Mouse (Mus musculus): ENCODE measurements at regions not wholly inside any gene's neighbourhood (a gene's known extent, or its start where the extent isn't known, plus 50 kb on each side); places are given as distances from the start of the nearest gene placed in this dataset.

DNA sequence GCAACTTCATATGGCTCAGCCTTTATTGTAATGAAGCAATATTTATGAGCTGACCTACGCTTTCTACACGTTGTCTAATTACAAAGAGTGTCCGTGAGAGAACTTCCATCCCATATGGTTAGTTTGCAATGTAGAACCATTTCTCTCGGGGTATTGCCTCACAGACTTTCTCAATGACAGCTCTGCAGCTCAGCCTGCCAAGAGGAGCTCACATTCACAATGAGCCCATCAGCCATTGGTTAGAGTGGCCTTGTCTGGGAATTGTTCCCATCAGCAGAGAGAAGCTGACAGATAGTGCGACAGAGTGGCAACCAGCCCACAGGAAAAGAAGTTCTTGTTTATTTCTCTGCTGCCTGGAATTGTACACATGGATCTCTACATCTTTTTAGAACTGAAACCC is 409.7 kb downstream of the Zfp704 start:
- peak; percentile 54; the same call in 1 of the 2 replicates for TF ChIP-seq EP300 (IDR thresholded peaks at IDR 0.05)
- TF ChIP-seq CTCF (IDR thresholded peaks at IDR 0.05): no peak
- peak; percentile 92 for DNase-seq (ENCODE audit: low spot score)
- WGBS: 56% methylated on average over 5 of the region's 5 CpGs
- Histone ChIP-seq H3K4me3 (ENCODE audit: low read depth, low read length) (no peak overlapping the region), H3K9me3 (ENCODE audit: low read length) (no peaks in the 10 kb centered on the region), H3K27me3 (replicated peaks; ENCODE audit: insufficient read depth, low read length) (no peaks in the 10 kb centered on the region), H3K4me1 (ENCODE audit: insufficient read depth, low read depth, low read length) (no peaks in the 10 kb centered on the region), H3K36me3 (ENCODE audit: insufficient read depth, low read length) (no peaks in the 10 kb centered on the region), H3K9ac (replicated peaks; ENCODE audit: low read depth) (no peak overlapping the region), H3K4me2 (replicated peaks; ENCODE audit: low read depth, low read length) (no peak overlapping the region), H3K27ac (ENCODE audit: low read length) (0 out of 2 replicates have a peak overlapping the region, but pooled peaks have one; percentile 20)
- ATAC-seq: peak; percentile 95

DNA sequence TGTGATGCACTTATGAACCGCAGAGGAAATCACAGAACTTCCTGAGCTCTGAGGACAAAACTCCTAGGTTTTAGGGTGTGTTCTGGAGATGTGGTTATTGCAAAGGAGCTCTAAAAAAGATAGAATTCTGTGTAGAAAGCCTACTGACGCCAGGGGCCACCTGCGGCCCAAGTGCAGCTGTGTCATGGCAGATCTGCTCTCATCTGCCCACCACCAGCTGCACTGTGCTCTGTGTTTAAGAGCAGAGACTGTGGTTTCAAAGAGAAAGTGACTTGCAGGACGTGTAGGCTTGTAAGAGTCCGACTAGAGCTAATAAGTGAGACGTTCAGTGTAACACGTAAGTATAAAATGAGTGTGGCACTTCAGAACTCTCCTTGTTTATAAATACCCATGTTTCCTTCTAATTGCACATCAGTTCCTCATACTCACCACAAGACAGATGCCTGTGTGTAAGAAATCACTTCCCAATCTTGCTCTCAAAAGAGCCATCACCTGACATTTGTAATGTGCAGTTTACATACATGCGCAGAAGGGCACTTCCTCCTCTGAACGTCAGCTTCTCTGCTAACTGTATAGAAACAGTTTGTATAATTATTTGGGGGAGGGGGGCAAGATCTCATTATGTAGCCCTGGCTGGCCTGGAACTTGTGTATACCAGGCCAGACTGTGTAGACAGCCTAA is 411.1 kb downstream of the Zfp704 start:
- TF ChIP-seq EP300 (IDR thresholded peaks at IDR 0.05): no peak
- TF ChIP-seq CTCF (IDR thresholded peaks at IDR 0.05): no peak
- ATAC-seq: no peak

DNA sequence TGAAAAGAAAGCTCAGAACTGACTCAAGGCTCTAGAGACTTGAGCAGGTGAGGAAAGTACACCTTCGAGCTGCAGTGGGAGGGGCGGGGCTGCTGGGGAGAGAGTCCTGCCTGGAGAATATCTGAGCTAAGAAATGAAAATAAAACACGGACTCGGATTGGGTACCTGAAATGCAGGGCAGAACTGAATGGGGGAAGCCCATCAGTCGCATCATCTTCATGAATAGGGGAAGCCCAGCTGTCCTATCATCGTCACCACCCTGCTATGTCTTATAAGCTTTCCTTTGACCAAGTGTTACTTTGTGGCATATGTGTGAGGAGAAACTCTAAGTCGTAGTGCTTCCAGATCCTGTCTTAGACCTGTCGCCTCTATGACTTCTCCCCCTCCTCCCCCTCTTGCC is 414.1 kb downstream of the Zfp704 start:
- no peak for ATAC-seq
- Histone ChIP-seq H3K9me3 (ENCODE audit: low read length) (no peaks in the 10 kb centered on the region), H3K4me2 (replicated peaks; ENCODE audit: low read depth, low read length) (no peak overlapping the region), H3K4me3 (ENCODE audit: low read depth, low read length) (no peak overlapping the region), H3K9ac (replicated peaks; ENCODE audit: low read depth) (no peak overlapping the region), H3K36me3 (ENCODE audit: insufficient read depth, low read length) (no peaks in the 10 kb centered on the region), H3K27ac (ENCODE audit: low read length) (no peak overlapping the region), H3K4me1 (ENCODE audit: insufficient read depth, low read depth, low read length) (no peaks in the 10 kb centered on the region), H3K27me3 (replicated peaks; ENCODE audit: insufficient read depth, low read length) (no peaks in the 10 kb centered on the region)
- no peak for TF ChIP-seq CTCF (IDR thresholded peaks at IDR 0.05)
- TF ChIP-seq EP300 (IDR thresholded peaks at IDR 0.05): no peak
- DNase-seq (ENCODE audit: low spot score): no peak
- 60% methylated on average over 8 of the region's 8 CpGs for WGBS

More for the DNA sequence above, 411.1 kb downstream of the Zfp704 start:
- Histone ChIP-seq H3K27ac (ENCODE audit: low read length) (no peak overlapping the region), H3K27me3 (replicated peaks; ENCODE audit: insufficient read depth, low read length) (no peaks in the 10 kb centered on the region), H3K9me3 (ENCODE audit: low read length) (no peaks in the 10 kb centered on the region), H3K4me3 (ENCODE audit: low read depth, low read length) (no peak overlapping the region), H3K36me3 (ENCODE audit: insufficient read depth, low read length) (no peaks in the 10 kb centered on the region), H3K9ac (replicated peaks; ENCODE audit: low read depth) (no peak overlapping the region), H3K4me1 (ENCODE audit: insufficient read depth, low read depth, low read length) (no peaks in the 10 kb centered on the region), H3K4me2 (replicated peaks; ENCODE audit: low read depth, low read length) (no peak overlapping the region)
- WGBS: 69% methylated on average over 9 of the region's 9 CpGs
- no peak for DNase-seq (ENCODE audit: low spot score)

DNA sequence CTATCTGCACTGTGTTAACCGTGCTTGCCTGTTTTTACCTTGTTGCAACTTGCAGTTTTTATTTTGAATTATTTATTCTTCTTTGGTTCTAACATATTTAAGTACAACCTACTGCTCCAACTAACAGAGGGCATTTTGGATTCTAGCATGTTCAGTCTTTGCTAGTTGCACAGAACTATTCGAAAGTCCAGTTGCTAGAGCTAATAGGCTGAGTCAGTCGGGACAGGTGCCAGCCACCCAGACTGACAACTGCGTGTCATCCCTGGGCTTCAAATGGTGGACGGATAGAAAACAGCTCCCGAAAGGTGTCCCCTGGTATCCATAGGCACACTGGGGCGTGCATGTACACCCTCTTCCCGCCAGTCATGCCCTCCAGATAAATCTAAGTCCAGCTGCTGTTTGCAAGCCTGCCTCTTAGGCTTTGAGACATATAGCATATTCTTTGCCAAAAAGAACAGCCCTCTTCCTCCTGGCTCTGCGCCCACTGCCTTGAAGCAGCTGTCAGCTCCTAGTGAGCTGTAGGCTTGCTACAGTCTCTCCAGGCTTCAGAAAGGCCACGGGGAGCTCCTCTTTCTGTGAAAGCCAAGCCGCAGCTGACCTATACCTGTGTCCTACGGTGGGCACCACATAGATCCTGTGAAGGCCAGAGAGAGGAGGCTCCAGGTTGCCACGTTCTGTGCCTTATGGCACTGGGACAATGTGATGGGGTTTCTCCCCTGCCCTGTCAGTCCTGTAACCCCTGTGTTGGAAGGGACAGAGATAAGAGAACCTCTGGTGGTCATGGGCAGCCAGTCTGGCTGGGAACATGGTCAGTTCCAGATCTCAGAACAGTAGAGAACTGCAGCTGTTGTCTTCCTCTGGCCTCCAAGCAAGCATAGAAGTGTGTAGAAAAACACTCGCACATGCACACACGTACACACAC is 420.3 kb downstream of the Zfp704 start:
- 65% methylated on average over 15 of the region's 15 CpGs for WGBS
- peak; percentile 75 for ATAC-seq
- TF ChIP-seq EP300 (IDR thresholded peaks at IDR 0.05) (no peak), CTCF (IDR thresholded peaks at IDR 0.05) (no peak)
- H3K36me3 ChIP-seq (ENCODE audit: insufficient read depth, low read length): no peaks in the 10 kb centered on the region
- H3K9me3 ChIP-seq (ENCODE audit: low read length): no peaks in the 10 kb centered on the region
- no peaks in the 10 kb centered on the region for H3K27me3 ChIP-seq (replicated peaks; ENCODE audit: insufficient read depth, low read length)
- peaks cover 3% of the 10 kb centered on the region; the same call in 1 of the 2 replicates for H3K4me1 ChIP-seq (ENCODE audit: insufficient read depth, low read depth, low read length)
- H3K4me2 ChIP-seq (replicated peaks; ENCODE audit: low read depth, low read length): no peak overlapping the region
- no peak overlapping the region for H3K9ac ChIP-seq (replicated peaks; ENCODE audit: low read depth)
- peak; percentile 87 for DNase-seq (ENCODE audit: low spot score)
- no peak overlapping the region for H3K27ac ChIP-seq (ENCODE audit: low read length)
- H3K4me3 ChIP-seq (ENCODE audit: low read depth, low read length): no peak overlapping the region

DNA sequence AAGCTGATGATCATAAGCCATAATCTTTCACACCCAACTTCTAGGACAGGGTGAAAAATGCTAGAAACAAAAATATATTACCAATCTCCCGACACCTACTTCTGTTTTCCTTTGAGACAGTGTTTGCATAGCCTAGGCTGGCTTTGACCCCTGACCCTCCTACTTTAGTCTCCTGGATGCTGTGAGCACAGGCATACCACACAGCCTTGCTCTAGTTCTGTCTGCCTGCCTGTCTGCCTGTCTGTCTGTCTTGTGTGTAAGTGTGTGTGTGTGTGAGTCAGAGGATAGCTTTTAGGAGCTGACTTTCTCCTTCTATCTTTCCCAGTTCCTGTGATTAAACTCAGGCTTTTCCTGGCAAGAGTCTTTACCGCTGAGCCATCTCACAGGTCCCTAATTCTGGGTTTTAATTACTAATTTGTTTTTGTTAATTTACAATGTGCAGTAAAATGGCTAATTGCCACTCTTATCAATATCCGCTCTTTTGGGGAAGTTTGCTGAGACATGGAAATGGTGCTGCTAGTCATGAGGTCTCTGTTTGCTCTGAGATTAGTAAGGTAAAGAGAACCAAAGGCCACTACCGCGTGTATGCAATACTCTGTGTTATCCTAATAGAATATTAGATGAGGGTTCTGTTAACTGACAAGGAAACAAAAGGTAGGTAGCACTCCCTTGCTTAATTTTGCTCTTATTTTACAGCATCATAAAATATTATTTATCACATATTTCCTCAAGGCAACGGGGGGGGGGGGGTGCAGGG is 423.3 kb downstream of the Zfp704 start:
- no peak overlapping the region for H3K4me2 ChIP-seq (replicated peaks; ENCODE audit: low read depth, low read length)
- 74% methylated on average over 6 of the region's 6 CpGs for WGBS
- H3K9ac ChIP-seq (replicated peaks; ENCODE audit: low read depth): no peak overlapping the region
- no peak overlapping the region for H3K27ac ChIP-seq (ENCODE audit: low read length)
- peaks cover 3% of the 10 kb centered on the region; the same call in 1 of the 2 replicates for H3K4me1 ChIP-seq (ENCODE audit: insufficient read depth, low read depth, low read length)
- H3K4me3 ChIP-seq (ENCODE audit: low read depth, low read length): no peak overlapping the region
- H3K27me3 ChIP-seq (replicated peaks; ENCODE audit: insufficient read depth, low read length): no peaks in the 10 kb centered on the region
- no peak for TF ChIP-seq EP300 (IDR thresholded peaks at IDR 0.05)
- TF ChIP-seq CTCF (IDR thresholded peaks at IDR 0.05): no peak
- H3K9me3 ChIP-seq (ENCODE audit: low read length): no peaks in the 10 kb centered on the region
- DNase-seq (ENCODE audit: low spot score) (no peak), ATAC-seq (no peak)
- H3K36me3 ChIP-seq (ENCODE audit: insufficient read depth, low read length): no peaks in the 10 kb centered on the region

DNA sequence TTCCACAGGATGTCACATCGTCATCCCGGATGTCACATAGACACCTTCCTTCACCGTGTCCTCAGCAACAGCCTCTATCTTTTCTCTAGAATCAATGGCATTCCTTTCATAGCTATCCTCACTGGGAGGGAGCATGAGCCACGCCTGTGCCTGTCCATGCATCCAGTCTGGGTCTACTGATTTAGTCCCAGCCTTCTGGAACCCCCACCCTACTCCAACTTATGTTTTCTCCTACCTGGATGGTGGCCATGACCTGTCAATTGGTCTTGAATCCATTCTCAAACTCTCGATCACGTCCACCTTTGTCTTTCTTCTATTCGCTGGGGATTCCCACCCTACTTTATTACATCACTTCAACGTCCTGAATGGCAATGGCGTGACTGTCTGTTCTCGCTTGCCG is 428.3 kb downstream of the Zfp704 start:
- ATAC-seq (no peak), DNase-seq (ENCODE audit: low spot score) (no peak)
- Histone ChIP-seq H3K36me3 (ENCODE audit: insufficient read depth, low read length) (no peaks in the 10 kb centered on the region), H3K9ac (replicated peaks; ENCODE audit: low read depth) (no peak overlapping the region), H3K27me3 (replicated peaks; ENCODE audit: insufficient read depth, low read length) (no peaks in the 10 kb centered on the region), H3K4me2 (replicated peaks; ENCODE audit: low read depth, low read length) (no peak overlapping the region), H3K9me3 (ENCODE audit: low read length) (no peaks in the 10 kb centered on the region), H3K27ac (ENCODE audit: low read length) (no peak overlapping the region), H3K4me3 (ENCODE audit: low read depth, low read length) (no peak overlapping the region), H3K4me1 (ENCODE audit: insufficient read depth, low read depth, low read length) (no peaks in the 10 kb centered on the region)
- TF ChIP-seq CTCF (IDR thresholded peaks at IDR 0.05) (no peak), EP300 (IDR thresholded peaks at IDR 0.05) (no peak)
- 78% methylated on average over 11 of the region's 11 CpGs for WGBS
